Mouse (Mus musculus): ENCODE data around the gene Pacsin2. TPM values are rescaled to one million over a fixed set of nuclear protein-coding genes. Genes with fewer than 3 reads are reported as not detected.

The Pacsin2 gene
- polyA plus RNA-seq, 1 experiment = 47.6 TPM

GRCm38 (mm10) chr15:83440726-83441125 is 23.7 kb downstream of the Pacsin2 start:
- H3K4me1 ChIP-seq (ENCODE audit: control insufficient read depth, insufficient read depth, low read length) = peaks cover 14% of the 10 kb centered on the region
- no peak overlapping the region for H3K4me3 ChIP-seq (replicated peaks; ENCODE audit: control insufficient read depth, low read depth, low read length)
- peak overlapping the region; percentile 30 for H3K27ac ChIP-seq (ENCODE audit: control insufficient read depth, insufficient read depth, low read depth, low read length, poor library complexity)
- TF ChIP-seq POLR2A (IDR thresholded peaks at IDR 0.05; ENCODE audit: borderline replicate concordance, control insufficient read depth, low read depth, low read length) (no peak), CTCF (IDR thresholded peaks at IDR 0.05; ENCODE audit: control insufficient read depth, insufficient read depth, low read length) (no peak)
- 83% methylated on average over 5 of the region's 5 CpGs for WGBS

DNA sequence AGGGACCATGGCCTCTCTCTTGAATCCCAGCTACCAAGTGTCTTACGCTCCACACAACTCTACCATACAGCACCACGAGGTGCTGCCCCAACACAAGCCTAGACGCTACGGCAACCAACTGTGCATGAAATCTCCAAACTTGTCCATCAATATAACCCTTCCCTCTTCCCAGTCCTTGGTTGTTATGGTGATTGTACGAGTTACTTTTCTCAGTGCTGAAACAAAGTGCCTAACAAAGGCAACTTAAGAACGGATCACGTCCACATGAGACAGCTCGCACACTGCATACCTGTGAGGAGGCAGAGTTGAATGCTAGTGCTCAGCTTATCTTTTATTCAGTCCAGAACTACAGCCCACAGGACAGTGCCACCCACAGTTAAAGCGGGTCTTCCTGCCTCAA is 27.9 kb downstream of the Pacsin2 start:
- Histone ChIP-seq H3K27ac (ENCODE audit: control insufficient read depth, insufficient read depth, low read depth, low read length, poor library complexity) (no peak overlapping the region), H3K4me1 (ENCODE audit: control insufficient read depth, insufficient read depth, low read length) (peaks cover 10% of the 10 kb centered on the region), H3K4me3 (replicated peaks; ENCODE audit: control insufficient read depth, low read depth, low read length) (no peak overlapping the region)
- WGBS = 89% methylated on average over 9 of the region's 9 CpGs
- TF ChIP-seq CTCF (IDR thresholded peaks at IDR 0.05; ENCODE audit: control insufficient read depth, insufficient read depth, low read length) = no peak
- no peak for TF ChIP-seq POLR2A (IDR thresholded peaks at IDR 0.05; ENCODE audit: borderline replicate concordance, control insufficient read depth, low read depth, low read length)

DNA sequence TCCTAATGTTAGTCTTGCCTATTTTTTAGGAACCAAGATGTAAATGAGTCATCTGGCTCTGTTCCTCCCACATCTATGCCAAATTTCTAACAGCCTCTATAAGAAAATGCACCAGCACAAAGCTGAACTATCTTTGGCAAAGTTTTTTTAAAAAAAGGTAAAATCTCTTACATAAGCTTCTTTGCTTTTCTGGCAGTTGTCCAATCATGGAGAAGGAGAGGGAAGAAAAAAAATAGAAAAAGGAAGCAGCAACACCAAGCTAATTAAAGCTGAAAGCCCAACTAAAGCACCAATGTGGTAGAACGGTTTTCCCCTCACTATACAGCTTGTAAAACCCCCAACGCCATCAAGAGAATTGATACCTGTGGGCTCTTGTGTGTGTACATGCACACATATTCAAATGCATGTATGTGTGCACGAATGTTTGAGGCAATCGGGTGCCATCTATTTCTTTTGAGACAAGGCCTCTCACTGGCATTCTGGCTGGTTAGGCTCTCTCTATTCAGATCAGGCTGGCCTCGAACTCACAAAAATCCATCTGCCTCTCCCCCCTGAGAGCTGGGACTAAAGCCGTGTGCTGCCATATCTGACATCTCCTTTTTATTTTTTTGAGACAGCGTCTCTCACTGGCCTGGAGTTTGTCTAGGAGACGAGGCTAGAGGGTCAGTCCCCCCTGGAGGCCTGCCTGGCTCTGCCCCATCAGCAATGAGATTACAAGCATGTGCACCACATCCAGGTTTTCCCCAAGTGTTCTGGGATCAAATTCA is 28.9 kb downstream of the Pacsin2 start:
- TF ChIP-seq POLR2A (IDR thresholded peaks at IDR 0.05; ENCODE audit: borderline replicate concordance, control insufficient read depth, low read depth, low read length) (no peak), CTCF (IDR thresholded peaks at IDR 0.05; ENCODE audit: control insufficient read depth, insufficient read depth, low read length) (no peak)
- Histone ChIP-seq H3K4me3 (replicated peaks; ENCODE audit: control insufficient read depth, low read depth, low read length) (no peak overlapping the region), H3K4me1 (ENCODE audit: control insufficient read depth, insufficient read depth, low read length) (peaks cover 6% of the 10 kb centered on the region), H3K27ac (ENCODE audit: control insufficient read depth, insufficient read depth, low read depth, low read length, poor library complexity) (no peak overlapping the region)
- 51% methylated on average over 8 of the region's 8 CpGs for whole genome bisulfite sequencing

GRCm38 (mm10) chr15:83434692-83435091 is 29.7 kb downstream of the Pacsin2 start:
- Histone ChIP-seq H3K27ac (ENCODE audit: control insufficient read depth, insufficient read depth, low read depth, low read length, poor library complexity) (no peak overlapping the region), H3K4me1 (ENCODE audit: control insufficient read depth, insufficient read depth, low read length) (peaks cover 6% of the 10 kb centered on the region), H3K4me3 (replicated peaks; ENCODE audit: control insufficient read depth, low read depth, low read length) (no peak overlapping the region)
- TF ChIP-seq CTCF (IDR thresholded peaks at IDR 0.05; ENCODE audit: control insufficient read depth, insufficient read depth, low read length) (no peak), POLR2A (IDR thresholded peaks at IDR 0.05; ENCODE audit: borderline replicate concordance, control insufficient read depth, low read depth, low read length) (no peak)
- WGBS = 57% methylated on average over 4 of the region's 4 CpGs

DNA sequence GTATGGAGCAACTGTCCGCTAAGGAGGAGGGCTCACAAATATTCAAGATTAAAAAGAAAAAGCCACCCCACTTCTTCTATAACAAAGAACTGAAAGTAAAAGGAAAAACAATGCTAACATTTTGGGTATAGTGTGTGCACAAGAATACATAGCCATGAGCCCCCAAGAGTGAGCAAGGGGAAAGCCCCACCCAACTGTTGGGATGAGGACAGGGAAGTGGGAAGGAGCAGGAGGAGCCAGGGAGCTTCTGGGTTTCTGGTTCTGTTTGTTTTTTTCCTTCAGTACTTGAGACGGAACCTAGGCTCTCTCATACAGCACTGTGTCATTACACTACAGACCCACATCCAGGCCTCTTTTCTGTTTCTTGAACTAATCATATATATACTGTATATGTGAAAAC is 31.1 kb downstream of the Pacsin2 start:
- Histone ChIP-seq H3K4me3 (replicated peaks; ENCODE audit: control insufficient read depth, low read depth, low read length) (no peak overlapping the region), H3K27ac (ENCODE audit: control insufficient read depth, insufficient read depth, low read depth, low read length, poor library complexity) (peak overlapping the region; percentile 32), H3K4me1 (ENCODE audit: control insufficient read depth, insufficient read depth, low read length) (peaks cover 6% of the 10 kb centered on the region)
- 54% methylated on average over 2 of the region's 2 CpGs for WGBS
- TF ChIP-seq POLR2A (IDR thresholded peaks at IDR 0.05; ENCODE audit: borderline replicate concordance, control insufficient read depth, low read depth, low read length) (no peak), CTCF (IDR thresholded peaks at IDR 0.05; ENCODE audit: control insufficient read depth, insufficient read depth, low read length) (no peak)

GRCm38 (mm10) chr15:83432231-83433031 is 32.0 kb downstream of the Pacsin2 start:
- peak overlapping the region; percentile 46 for H3K4me3 ChIP-seq (replicated peaks; ENCODE audit: control insufficient read depth, low read depth, low read length)
- H3K27ac ChIP-seq (ENCODE audit: control insufficient read depth, insufficient read depth, low read depth, low read length, poor library complexity) = peak overlapping the region; percentile 32
- WGBS = 8% methylated on average over 15 of the region's 15 CpGs
- TF ChIP-seq POLR2A (IDR thresholded peaks at IDR 0.05; ENCODE audit: borderline replicate concordance, control insufficient read depth, low read depth, low read length) (peak; percentile 51; the same call in 1 of the 2 replicates), CTCF (IDR thresholded peaks at IDR 0.05; ENCODE audit: control insufficient read depth, insufficient read depth, low read length) (peak; percentile 12; the same call in 1 of the 2 replicates)
- H3K4me1 ChIP-seq (ENCODE audit: control insufficient read depth, insufficient read depth, low read length) = peaks cover 7% of the 10 kb centered on the region

DNA sequence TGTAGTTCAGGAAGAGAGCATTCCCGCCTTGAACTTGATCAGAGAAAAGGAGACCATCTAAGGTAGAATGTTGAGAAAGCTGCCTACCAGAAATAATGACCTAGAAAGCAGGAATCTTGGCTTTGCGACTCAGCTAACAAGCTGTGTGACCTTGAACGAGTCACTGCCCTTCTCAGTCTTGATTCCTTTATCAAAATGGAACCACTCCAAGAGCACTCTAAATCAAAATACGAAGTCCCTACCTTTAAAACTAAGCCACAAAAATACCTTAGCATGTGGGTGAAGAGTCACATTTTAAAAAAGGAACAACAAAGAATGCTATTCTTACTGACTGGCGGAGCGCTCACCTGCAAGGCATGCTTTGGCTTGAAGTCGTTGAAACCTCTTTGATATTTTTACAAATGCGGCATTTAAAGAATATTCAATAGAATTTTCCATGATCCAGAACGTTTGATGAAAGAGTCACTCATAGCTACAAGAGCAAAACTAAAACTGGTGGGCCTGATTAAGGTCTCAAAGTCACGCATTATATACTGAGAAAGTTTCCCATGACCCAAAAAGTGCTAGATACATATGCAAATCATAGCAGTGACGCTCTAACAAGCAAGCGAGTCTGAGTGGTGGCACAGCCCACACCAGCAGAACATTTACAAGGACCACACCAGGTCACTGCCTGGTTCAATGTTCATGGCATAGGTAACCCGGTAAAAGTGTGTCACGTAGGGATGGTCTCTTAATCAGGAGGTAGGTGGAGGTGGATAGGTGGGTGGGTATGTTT is 33.2 kb downstream of the Pacsin2 start:
- peak overlapping the region; percentile 46 for H3K4me3 ChIP-seq (replicated peaks; ENCODE audit: control insufficient read depth, low read depth, low read length)
- TF ChIP-seq CTCF (IDR thresholded peaks at IDR 0.05; ENCODE audit: control insufficient read depth, insufficient read depth, low read length) (no peak), POLR2A (IDR thresholded peaks at IDR 0.05; ENCODE audit: borderline replicate concordance, control insufficient read depth, low read depth, low read length) (no peak)
- 79% methylated on average over 14 of the region's 14 CpGs for WGBS
- H3K4me1 ChIP-seq (ENCODE audit: control insufficient read depth, insufficient read depth, low read length) = peaks cover 9% of the 10 kb centered on the region
- H3K27ac ChIP-seq (ENCODE audit: control insufficient read depth, insufficient read depth, low read depth, low read length, poor library complexity) = peak overlapping the region; percentile 5

Measured in bone marrow, adult 2 months (tissue).